Mouse (Mus musculus) NIH3T3 (cell line): ENCODE data around the gene Auts2.

Experiments used
- DNase-seq: peaks from one replicate; pipeline ENCODE4 v3.0.0-alpha.2; 2012; ENCODE audit warnings: low read depth

Auts2 gene

DNA sequence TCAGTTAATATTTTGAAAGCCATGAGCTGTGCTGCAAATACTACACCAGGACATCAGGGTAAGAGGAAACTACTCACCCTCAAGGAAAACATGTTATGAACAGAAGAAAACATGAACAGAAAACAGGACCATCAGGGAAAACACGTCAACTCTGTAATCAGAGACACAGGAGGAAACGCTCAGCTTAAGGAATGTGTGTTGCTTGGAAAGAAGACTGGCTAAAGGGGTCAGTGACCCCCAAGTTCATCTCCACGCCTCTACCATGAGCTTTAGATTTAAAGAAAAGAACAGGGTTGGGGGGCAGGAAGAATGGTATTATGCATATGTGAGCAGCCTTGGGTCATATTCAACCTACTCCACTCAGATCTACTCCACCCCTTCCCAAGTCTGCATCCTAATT, 356.5 kb downstream of the Auts2 start:
- no peak for DNase-seq

DNA sequence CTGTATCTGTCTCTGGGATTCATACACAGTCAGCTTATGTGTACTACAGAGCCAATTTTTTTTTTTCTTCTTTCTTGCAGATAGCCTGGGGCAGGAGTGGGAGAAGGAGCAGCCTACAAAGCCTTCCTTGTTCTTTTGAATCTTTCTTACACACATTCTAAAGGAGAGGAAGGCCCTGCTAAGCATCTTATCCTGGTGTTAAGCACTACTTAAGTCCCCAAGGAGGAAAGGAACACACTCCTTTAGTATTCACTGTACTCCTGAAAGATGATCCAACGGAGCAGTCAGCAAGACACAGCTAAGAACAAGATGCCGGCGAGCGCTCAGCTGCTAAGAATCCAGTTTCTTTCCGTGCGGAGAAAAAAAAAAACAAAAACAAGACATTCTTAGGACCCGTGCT, 356.9 kb downstream of the Auts2 start:
- DNase-seq: no peak

- no peak for DNase-seq
These were observed 358.6 kb downstream of the Auts2 start for GRCm38 (mm10) chr5:132184395-132185095.

DNA sequence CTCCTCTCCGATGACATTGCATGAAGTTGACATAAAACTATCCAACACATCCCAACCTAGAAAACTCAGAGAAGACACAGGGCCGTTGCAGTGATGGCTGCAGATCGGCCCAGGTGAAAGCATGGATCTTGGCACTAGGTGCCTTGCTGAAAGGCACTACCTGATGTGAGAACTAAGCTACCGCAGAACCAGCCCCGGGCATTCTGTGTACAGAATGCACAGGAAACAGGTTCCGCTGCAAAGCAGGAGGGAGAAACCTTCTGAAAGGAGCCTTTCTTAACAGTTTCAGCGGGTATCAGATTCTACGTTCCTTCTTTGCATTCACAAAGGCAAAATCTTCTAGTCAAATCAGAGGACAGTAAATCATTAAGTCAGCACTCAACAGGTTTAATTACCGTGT, 361.1 kb downstream of the Auts2 start:
- DNase-seq: no peak

- DNase-seq: no peak
These were observed 373.1 kb downstream of the Auts2 start for GRCm38 (mm10) chr5:132170010-132170409.

DNA sequence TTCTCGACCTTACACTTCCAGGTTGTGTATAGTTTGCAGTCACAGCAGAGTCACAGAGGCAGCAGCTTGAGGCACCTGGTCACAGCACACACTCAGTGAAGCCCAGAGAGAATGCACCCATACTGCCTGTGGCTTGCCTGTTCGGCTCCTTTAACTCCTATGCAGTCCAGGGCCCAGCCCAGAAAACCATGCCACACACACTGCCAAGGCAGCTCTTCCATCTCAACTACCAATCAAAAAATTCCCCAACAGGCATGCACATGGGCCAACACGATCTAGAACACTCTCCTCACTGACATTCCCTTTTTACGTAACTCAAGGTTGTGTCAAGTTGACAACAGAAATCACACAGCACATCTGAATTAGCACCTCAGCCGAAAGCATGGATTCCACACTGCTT, 374.3 kb downstream of the Auts2 start:
- DNase-seq: no peak

GRCm38 (mm10) chr5:132168224-132168623, 374.9 kb downstream of the Auts2 start:
- DNase-seq: no peak

DNA sequence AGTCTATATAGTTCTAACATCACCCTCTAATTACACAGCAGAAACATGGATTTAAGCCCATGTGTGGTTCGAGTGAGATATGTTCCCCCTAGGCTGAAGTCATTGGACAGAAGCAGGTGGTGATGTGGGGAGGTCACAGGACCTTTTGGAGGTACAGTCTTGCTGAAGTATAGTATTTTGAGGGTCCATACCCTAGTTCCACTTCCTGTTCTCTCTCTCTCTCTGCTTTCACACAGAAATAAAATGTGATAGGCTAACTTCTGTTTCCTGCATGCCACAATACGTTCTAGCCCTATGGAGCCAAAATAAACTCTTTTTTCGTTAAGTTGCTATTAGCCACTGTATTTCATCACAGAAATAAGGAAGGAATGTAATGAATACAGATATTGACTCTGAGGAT, 376.6 kb downstream of the Auts2 start:
- DNase-seq: no peak

GRCm38 (mm10) chr5:132163960-132164359, 379.2 kb downstream of the Auts2 start:
- DNase-seq: no peak

- DNase-seq: no peak
These were observed 381.0 kb downstream of the Auts2 start for GRCm38 (mm10) chr5:132162206-132162533.

DNA sequence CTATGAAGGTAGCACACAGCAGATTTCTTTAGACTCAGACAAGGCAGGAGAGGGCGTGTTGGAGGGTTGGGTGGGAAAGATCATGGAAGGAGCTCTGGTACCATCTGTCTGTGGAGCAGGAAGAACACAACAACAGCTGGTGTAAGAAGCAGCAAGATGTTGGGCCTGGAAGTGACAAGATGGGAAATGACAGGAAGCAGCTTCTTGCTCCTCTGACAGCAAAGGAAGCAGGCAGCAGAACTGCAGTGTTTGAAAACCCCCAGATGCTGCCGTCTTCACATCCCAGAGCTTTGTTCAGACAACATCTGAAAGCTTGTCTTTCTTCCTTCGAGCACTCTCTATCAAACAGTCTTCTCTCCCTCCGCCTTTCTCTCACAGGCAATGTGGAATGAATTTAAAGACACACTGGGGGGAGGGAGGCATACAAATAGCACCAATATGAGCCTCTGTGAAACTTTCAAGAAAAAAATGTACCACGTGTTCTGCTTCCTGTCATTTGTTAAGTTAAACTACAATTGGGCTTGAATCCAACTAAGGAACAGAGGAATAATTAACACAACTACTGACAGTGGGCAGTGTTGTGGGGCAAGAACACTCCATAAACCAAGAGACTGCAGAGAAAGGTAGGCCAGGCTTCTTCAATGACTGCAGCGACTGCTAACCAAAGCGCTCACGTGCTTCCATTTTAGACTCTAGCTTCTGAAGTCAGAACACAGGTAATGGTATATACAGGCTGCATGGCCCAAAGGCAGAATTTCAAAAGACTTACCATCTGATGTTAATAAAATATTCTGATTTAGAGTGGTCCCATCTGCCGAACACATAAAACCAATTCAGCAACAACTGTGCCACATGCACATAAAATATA, 381.6 kb downstream of the Auts2 start:
- no peak for DNase-seq

GRCm38 (mm10) chr5:132144181-132144580, 399.0 kb downstream of the Auts2 start:
- DNase-seq: no peak

DNA sequence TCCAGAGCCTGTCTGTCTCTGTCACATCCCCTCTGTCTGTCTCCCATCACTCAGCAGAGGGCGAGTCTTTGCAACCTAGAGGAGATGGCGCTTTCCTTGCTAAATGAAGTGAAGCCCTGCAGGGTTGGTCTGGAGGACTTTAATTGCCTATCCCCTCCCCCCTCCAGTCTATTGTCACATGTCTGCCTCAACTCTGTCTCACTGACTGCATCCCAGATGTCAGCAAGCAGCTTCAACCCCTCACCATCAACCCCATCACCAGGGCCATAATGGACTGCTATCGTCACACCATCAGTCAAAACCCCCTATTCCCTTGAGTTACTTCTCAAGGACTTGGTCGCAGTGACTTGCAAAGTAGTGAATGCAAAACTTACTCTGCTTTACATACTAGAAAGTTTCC, 402.3 kb downstream of the Auts2 start:
- no peak for DNase-seq

DNA sequence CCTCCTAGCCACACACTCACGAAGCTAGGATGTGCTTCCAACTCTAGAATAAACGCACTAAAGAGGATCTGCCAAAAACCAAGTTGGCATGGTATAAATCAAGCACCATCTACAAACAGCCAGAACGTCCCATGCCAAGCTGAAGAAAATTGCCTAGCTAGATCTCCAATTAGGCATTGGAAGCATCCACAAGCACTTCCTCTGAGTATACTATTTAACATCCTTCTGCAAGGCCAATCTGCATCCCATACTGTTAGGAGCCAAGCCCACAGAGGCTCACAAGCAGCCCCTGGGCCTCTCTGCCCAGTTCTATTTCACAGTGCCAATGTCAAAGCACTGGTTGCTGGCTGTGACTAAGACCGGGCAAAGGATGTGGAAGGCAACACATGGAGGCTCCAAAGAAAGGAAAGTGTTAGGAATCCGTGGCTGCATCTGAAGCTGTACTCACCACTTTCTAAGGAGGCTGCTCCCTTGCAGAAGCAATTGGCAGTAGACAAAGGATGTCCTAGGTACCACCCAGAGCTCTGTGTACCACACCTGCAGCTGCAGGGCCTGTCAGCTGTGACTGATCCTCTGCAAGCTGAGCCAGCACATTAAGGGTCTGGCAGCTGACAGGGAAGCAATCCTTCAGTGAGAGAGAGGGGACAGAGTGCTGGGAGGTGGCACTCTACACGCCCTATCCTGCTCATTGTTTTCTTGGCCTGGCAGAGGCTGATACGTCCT, 407.0 kb downstream of the Auts2 start:
- no peak for DNase-seq

GRCm38 (mm10) chr5:132131948-132132347, 411.2 kb downstream of the Auts2 start:
- no peak for DNase-seq

- DNase-seq: no peak
These were observed 412.6 kb downstream of the Auts2 start for GRCm38 (mm10) chr5:132130577-132130976.

DNA sequence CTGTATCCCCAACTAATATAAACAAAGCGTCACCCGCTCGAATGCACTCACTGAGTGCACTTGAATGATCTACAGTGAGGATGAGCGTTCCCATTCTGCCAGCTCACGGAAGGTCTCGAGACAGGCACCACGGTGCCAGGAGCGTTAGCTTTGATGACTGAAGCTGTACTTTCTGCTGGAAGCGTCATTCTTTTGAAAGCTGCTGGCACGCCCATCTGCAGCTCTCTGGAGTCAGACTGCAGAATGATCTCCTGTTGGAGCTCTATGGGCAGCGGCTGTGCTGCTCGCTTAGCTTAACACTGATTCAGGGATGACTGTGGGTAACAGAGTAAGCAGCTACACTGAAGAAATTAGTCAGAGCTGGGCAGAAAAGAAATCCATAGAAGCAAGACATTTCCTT, 416.5 kb downstream of the Auts2 start:
- DNase-seq: no peak

GRCm38 (mm10) chr5:132115631-132116030, 427.5 kb downstream of the Auts2 start:
- DNase-seq: no peak

DNA sequence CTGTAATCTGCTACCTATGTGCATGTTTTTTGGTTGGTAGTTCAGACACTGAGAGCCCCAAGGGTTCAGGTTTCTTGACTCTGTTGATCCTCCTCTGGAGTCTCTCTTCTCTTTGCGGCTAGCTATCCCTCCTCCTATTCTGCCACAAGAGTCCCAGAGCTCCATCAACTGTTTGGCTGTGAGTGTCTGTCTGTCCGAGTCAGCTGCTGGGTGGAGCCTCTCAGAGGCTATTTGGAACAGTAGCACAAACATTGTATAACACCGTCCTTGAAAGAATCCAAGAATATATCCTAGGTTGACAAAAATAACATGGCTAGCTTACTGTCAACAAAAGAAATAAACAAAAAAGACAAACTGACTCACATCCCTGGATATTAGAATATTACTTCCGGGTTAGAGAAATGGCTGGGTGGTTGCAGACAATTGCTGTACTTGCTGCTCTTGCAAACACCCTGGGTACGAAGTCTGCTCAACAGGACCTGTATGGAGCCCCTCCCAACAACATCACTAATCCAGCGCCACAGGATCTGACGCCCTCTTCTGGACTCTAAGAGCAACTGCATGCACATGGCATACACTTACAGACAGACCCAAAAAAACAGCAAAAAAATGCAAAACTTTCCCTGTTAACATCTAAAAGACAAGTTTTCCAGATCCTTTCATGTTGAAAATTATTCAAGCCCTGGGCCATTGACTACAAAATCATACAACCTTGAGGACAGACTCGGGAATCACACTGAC, 428.4 kb downstream of the Auts2 start:
- no peak for DNase-seq

GRCm38 (mm10) chr5:132113480-132113879, 429.7 kb downstream of the Auts2 start:
- peak; percentile 9 for DNase-seq

DNA sequence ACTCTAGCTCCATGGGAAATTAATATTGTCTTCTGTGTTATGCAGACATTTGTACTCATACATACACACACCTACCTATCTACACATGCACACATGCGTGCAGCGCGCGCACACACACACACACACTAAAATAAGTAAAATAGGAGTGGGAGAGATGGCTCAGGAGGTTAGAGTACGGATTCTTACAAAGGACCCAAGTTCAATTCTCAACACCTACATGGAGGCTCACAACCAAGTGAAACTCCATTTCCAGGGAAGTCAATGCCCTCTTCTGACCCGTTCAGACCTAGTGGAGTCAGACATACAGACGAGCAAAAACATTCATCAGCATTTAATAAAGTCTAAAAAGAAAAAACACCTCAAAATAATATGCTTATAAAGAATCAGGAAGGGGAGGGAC, 430.5 kb downstream of the Auts2 start:
- no peak for DNase-seq

DNA sequence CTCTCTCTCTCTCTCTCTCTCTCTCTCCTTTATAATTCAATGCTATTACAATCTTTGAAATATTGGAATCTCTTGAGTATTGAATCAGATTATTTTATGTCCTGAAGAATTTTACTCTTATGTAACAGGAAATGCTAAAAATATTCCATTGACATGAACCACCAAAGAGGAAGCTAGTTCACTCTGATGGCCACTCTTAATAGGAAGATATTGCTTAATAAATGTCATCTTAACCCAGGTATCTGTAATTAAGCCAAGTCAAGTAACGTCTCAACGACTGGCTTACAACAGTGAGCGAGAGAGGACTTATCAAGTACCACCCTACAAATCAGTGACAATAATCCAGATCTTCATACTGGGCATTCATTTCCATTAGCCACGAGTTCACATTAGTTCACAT, 440.7 kb downstream of the Auts2 start:
- no peak for DNase-seq
